Mouse (Mus musculus): ENCODE data around the gene Nt5e. TPM values are rescaled to one million over a fixed set of nuclear protein-coding genes. Genes with fewer than 3 reads are reported as not detected.

The Nt5e gene
- polyA plus RNA-seq, 1 experiment from 2014 or later = 4.3 TPM

GRCm38 (mm10) chr9:88363102-88363501 is 36.1 kb downstream of the Nt5e start:
- Histone ChIP-seq H3K4me3 (replicated peaks; ENCODE audit: low read depth, low read length) (no peak overlapping the region), H3K9me3 (replicated peaks; ENCODE audit: low read length) (no peaks in the 10 kb centered on the region), H3K27me3 (ENCODE audit: insufficient read depth, low read length) (no peaks in the 10 kb centered on the region), H3K27ac (no peak overlapping the region), H3K36me3 (ENCODE audit: insufficient read depth, low read length) (no peaks in the 10 kb centered on the region), H3K9ac (ENCODE audit: low read depth, low read length) (no peak overlapping the region), H3K4me1 (replicated peaks; ENCODE audit: insufficient read depth, low read length) (no peaks in the 10 kb centered on the region), H3K4me2 (ENCODE audit: low read length) (no peak overlapping the region)
- TF ChIP-seq CTCF (IDR thresholded peaks at IDR 0.05; ENCODE audit: low read depth) = no peak
- ATAC-seq (replicated peaks; ENCODE audit: low FRiP score, low read depth) (no peak), DNase-seq (ENCODE audit: low spot score) (no peak)
- WGBS = 93% methylated on average over 3 of the region's 3 CpGs

GRCm38 (mm10) chr9:88366308-88366707 is 39.3 kb downstream of the Nt5e start:
- peak; percentile 35; the same call in 1 of the 2 replicates for TF ChIP-seq CTCF (IDR thresholded peaks at IDR 0.05; ENCODE audit: low read depth)
- no peaks in the 10 kb centered on the region for H3K36me3 ChIP-seq (ENCODE audit: insufficient read depth, low read length)
- H3K4me3 ChIP-seq (replicated peaks; ENCODE audit: low read depth, low read length) = no peak overlapping the region
- H3K27ac ChIP-seq = no peak overlapping the region
- no peaks in the 10 kb centered on the region for H3K9me3 ChIP-seq (replicated peaks; ENCODE audit: low read length)
- no peak overlapping the region for H3K9ac ChIP-seq (ENCODE audit: low read depth, low read length)
- H3K4me2 ChIP-seq (ENCODE audit: low read length) = no peak overlapping the region
- DNase-seq (ENCODE audit: low spot score) = no peak
- H3K27me3 ChIP-seq (ENCODE audit: insufficient read depth, low read length) = no peaks in the 10 kb centered on the region
- ATAC-seq (replicated peaks; ENCODE audit: low FRiP score, low read depth) = no peak
- 91% methylated on average over 4 of the region's 4 CpGs for WGBS
- no peaks in the 10 kb centered on the region for H3K4me1 ChIP-seq (replicated peaks; ENCODE audit: insufficient read depth, low read length)

- Histone ChIP-seq H3K9ac (ENCODE audit: low read depth, low read length) (no peak overlapping the region), H3K4me1 (replicated peaks; ENCODE audit: insufficient read depth, low read length) (no peaks in the 10 kb centered on the region), H3K4me2 (ENCODE audit: low read length) (no peak overlapping the region), H3K27me3 (ENCODE audit: insufficient read depth, low read length) (no peaks in the 10 kb centered on the region), H3K9me3 (replicated peaks; ENCODE audit: low read length) (no peaks in the 10 kb centered on the region), H3K4me3 (replicated peaks; ENCODE audit: low read depth, low read length) (no peak overlapping the region), H3K36me3 (ENCODE audit: insufficient read depth, low read length) (no peaks in the 10 kb centered on the region), H3K27ac (no peak overlapping the region)
- ATAC-seq (replicated peaks; ENCODE audit: low FRiP score, low read depth) (no peak), DNase-seq (ENCODE audit: low spot score) (no peak)
- 88% methylated on average over 4 of the region's 4 CpGs for WGBS
- no peak for TF ChIP-seq CTCF (IDR thresholded peaks at IDR 0.05; ENCODE audit: low read depth)
These were observed 39.8 kb downstream of the Nt5e start for GRCm38 (mm10) chr9:88366819-88367218.

- 86% methylated on average over 5 of the region's 5 CpGs for WGBS
- no peaks in the 10 kb centered on the region for H3K36me3 ChIP-seq (ENCODE audit: insufficient read depth, low read length)
- DNase-seq (ENCODE audit: low spot score) = no peak
- H3K9ac ChIP-seq (ENCODE audit: low read depth, low read length) = no peak overlapping the region
- TF ChIP-seq CTCF (IDR thresholded peaks at IDR 0.05; ENCODE audit: low read depth) = no peak
- ATAC-seq (replicated peaks; ENCODE audit: low FRiP score, low read depth) = no peak
- H3K27ac ChIP-seq = no peak overlapping the region
- H3K9me3 ChIP-seq (replicated peaks; ENCODE audit: low read length) = no peaks in the 10 kb centered on the region
- no peaks in the 10 kb centered on the region for H3K4me1 ChIP-seq (replicated peaks; ENCODE audit: insufficient read depth, low read length)
- no peaks in the 10 kb centered on the region for H3K27me3 ChIP-seq (ENCODE audit: insufficient read depth, low read length)
- no peak overlapping the region for H3K4me3 ChIP-seq (replicated peaks; ENCODE audit: low read depth, low read length)
- no peak overlapping the region for H3K4me2 ChIP-seq (ENCODE audit: low read length)
These were observed 40.3 kb downstream of the Nt5e start for GRCm38 (mm10) chr9:88367322-88367721.

GRCm38 (mm10) chr9:88367751-88368150 is 40.8 kb downstream of the Nt5e start:
- DNase-seq (ENCODE audit: low spot score) (no peak), ATAC-seq (replicated peaks; ENCODE audit: low FRiP score, low read depth) (no peak)
- no peak for TF ChIP-seq CTCF (IDR thresholded peaks at IDR 0.05; ENCODE audit: low read depth)
- Histone ChIP-seq H3K9me3 (replicated peaks; ENCODE audit: low read length) (no peaks in the 10 kb centered on the region), H3K36me3 (ENCODE audit: insufficient read depth, low read length) (no peaks in the 10 kb centered on the region), H3K4me1 (replicated peaks; ENCODE audit: insufficient read depth, low read length) (no peaks in the 10 kb centered on the region), H3K27me3 (ENCODE audit: insufficient read depth, low read length) (no peaks in the 10 kb centered on the region), H3K9ac (ENCODE audit: low read depth, low read length) (no peak overlapping the region), H3K4me2 (ENCODE audit: low read length) (no peak overlapping the region), H3K4me3 (replicated peaks; ENCODE audit: low read depth, low read length) (no peak overlapping the region), H3K27ac (no peak overlapping the region)
- whole genome bisulfite sequencing = 74% methylated on average over 1 of the region's 1 CpGs

GRCm38 (mm10) chr9:88368476-88368875 is 41.5 kb downstream of the Nt5e start:
- no peaks in the 10 kb centered on the region for H3K27me3 ChIP-seq (ENCODE audit: insufficient read depth, low read length)
- no peak for TF ChIP-seq CTCF (IDR thresholded peaks at IDR 0.05; ENCODE audit: low read depth)
- no peaks in the 10 kb centered on the region for H3K9me3 ChIP-seq (replicated peaks; ENCODE audit: low read length)
- no peak overlapping the region for H3K4me2 ChIP-seq (ENCODE audit: low read length)
- no peak for DNase-seq (ENCODE audit: low spot score)
- H3K36me3 ChIP-seq (ENCODE audit: insufficient read depth, low read length) = no peaks in the 10 kb centered on the region
- 97% methylated on average over 5 of the region's 5 CpGs for WGBS
- no peaks in the 10 kb centered on the region for H3K4me1 ChIP-seq (replicated peaks; ENCODE audit: insufficient read depth, low read length)
- no peak for ATAC-seq (replicated peaks; ENCODE audit: low FRiP score, low read depth)
- no peak overlapping the region for H3K27ac ChIP-seq
- no peak overlapping the region for H3K9ac ChIP-seq (ENCODE audit: low read depth, low read length)
- H3K4me3 ChIP-seq (replicated peaks; ENCODE audit: low read depth, low read length) = no peak overlapping the region

- H3K4me2 ChIP-seq (ENCODE audit: low read length) = no peak overlapping the region
- H3K9me3 ChIP-seq (replicated peaks; ENCODE audit: low read length) = no peaks in the 10 kb centered on the region
- no peak overlapping the region for H3K9ac ChIP-seq (ENCODE audit: low read depth, low read length)
- H3K27ac ChIP-seq = no peak overlapping the region
- H3K4me1 ChIP-seq (replicated peaks; ENCODE audit: insufficient read depth, low read length) = no peaks in the 10 kb centered on the region
- no peak for ATAC-seq (replicated peaks; ENCODE audit: low FRiP score, low read depth)
- WGBS = 90% methylated on average over 2 of the region's 2 CpGs
- TF ChIP-seq CTCF (IDR thresholded peaks at IDR 0.05; ENCODE audit: low read depth) = no peak
- no peak overlapping the region for H3K4me3 ChIP-seq (replicated peaks; ENCODE audit: low read depth, low read length)
- H3K27me3 ChIP-seq (ENCODE audit: insufficient read depth, low read length) = no peaks in the 10 kb centered on the region
- no peak for DNase-seq (ENCODE audit: low spot score)
- H3K36me3 ChIP-seq (ENCODE audit: insufficient read depth, low read length) = no peaks in the 10 kb centered on the region
These were observed 42.7 kb downstream of the Nt5e start for GRCm38 (mm10) chr9:88369666-88370065.
